Mouse (Mus musculus) granulocyte monocyte progenitor cell, adult 5-6 weeks (primary cell): Measurements from ENCODE around the gene Olfr420. TPM values are rescaled to one million over a fixed set of nuclear protein-coding genes. Genes with fewer than 3 reads are reported as not detected.

Source experiments
- ATAC-seq: replicated peaks from 2 replicates; pipeline ENCODE4 v1.8.0; 2016; ENCODE audit warnings: mild to moderate bottlenecking, moderate TSS enrichment, inconsistent platforms; ENCODE audit not compliant: poor library complexity, severe bottlenecking
- total RNA-seq, 2 experiments: library from RNA; stranded (forward) in 1 of 2; stranded (reverse) in 1 of 2; fragments of 200-712, 200-1000 nt in 1 of 2; fragments of >200 nt in 1 of 2; fragmentation: Nextera tagmentation in 1 of 2; gene quantifications; 2 replicates each; pipeline ENCODE4 v1.2.3; 2014 to 2017

Gene Olfr420
- not detected in 2 replicates for total RNA-seq (2014; fragmentation: Nextera tagmentation)
- total RNA-seq (2017): not detected in 2 replicates

DNA sequence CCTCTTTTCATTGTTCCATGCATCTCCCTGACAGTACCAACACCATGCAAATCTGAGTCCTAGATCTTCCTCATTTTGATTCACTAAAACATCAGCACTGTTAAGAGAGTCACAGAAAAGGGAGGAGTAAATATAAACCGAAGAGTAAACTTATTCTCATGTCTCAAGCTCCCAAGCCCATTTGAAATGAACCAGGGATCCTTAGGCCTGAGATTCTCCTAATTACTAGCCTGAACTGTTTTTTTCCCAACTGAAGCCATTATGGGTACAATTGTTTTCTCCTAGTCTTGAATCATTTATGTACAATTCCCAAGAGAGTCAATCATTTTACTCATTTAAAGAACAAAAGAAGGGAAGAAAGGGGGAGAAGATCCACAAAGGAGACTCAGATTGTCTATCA lies at the start of gene Olfr420:
TSS of gene Olfr420 (plus strand) at position 301 of the 400 bp plus-strand sequence.
- ATAC-seq: no peak

DNA sequence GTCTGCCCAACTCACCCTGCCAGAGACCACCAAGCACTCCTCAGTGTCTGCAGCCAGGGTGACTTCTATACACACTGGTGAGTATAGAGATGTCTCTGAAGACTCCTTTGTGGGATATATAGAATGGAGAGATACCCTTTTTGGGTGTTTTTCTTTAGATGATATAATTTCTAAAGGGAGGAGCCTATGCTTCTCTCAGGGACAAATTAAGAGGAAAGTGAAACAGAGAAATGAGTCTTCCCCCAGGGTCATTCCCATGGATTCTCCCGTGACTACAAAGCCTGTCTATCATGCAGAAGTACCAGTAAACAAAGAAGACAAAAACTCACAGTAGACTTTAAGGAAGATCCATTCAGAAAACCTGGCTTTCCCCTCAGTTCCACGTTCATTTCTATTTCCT lies 34.4 kb upstream of the Olfr420 start, which contains the start of gene Olfr231:
TSS of gene Olfr231 (minus strand) at position 101 of the 400 bp plus-strand sequence.
- no peak for ATAC-seq

DNA sequence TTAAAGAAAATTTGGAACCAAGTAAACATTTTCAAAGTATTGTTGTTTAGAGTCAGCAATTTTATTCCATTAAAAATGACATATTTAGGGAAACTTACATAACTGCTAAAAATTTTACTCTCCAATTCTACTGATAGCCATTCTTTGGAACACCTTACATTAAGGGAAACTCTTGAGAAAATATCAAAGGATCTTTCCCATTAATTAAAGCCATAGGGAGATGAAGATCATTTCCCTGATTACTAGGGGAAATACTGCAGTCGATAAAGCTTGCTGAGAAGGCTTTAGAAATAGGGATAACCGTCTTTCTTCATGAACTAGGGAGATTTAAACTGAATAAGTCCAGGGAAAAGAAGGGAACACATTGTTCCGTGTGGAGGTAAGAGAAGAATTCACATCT lies 24.2 kb upstream of the Olfr420 start, which contains the start of gene Olfr424:
TSS of gene Olfr424 (plus strand) at position 301 of the 400 bp plus-strand sequence.
- ATAC-seq: no peak

DNA sequence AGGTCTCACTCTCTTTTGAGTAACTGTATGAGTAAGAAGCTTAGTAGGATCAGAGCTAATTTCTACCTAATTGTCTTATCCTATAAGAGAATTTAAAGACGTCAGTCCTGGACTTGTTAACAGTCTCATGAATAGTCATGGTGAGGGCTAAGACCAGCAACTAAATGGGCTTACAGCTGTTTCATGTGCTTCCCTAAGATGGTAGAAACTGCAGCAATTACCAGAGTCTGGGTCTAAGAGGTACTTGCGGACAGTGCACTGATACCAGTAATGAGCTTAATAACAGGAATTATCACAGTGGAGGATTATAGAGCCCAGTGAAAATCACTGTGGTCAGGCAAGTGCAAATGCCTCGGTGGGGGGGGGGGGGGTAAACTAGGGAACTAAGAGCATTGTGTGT lies 23.4 kb upstream of the Olfr420 start:
- ATAC-seq: no peak

DNA sequence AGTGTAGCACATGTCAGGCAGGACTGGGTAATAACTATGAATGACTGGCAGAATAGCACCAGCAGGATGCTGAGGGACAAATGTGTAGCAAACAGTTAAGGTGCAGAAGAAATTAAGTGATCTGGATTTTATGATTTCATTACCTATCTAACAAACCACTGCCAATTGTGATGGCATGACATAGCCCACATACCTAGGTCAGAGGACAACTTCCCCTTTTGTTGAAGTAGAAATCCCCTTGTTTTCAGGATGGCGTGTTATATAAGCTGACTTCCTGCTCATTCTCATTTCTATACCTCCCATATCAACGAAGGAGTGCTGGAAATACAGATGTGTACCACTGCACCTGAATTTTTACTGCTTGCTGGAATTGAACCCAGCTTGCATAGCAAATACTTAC lies 14.0 kb upstream of the Olfr420 start:
- no peak; the same call in 1 of the 2 replicates for ATAC-seq

DNA sequence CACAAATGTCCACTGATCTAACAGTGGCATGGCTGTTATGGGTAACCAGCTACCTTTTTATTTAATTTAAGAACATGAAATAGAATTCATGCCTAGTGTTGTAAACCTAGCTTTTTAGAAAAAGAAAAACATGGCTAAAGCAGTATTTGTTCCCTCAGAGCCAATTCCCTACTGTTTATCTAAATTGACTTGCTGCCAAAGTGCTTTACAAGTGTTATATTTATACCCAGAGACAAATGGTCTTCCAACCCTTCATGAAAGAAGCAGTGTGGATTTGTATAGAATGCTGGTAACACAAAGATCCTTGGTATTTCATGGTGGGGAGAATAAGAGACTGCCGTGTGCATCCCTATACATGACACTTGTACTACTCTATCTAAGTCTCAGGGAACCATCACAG lies 8.7 kb upstream of the Olfr420 start:
- no peak for ATAC-seq

DNA sequence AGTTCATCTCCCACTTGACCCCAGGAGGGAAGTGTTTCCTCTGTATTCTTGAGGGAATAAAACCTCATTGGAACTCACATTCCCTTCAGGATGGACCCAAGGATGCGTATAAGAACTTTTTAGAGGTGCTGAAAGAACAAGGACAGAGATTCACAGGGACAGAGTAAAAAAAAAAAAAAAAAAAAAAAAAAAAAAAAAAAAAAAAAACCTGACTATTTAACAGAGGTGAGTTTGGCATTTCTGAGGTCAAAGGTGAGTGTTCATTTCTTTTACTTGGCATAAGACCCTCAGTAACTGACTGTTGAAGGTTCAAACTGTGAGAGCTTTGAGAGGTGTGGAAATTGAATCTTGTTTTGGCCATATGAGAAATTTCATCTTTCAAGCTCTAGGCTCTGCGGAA lies 6.1 kb upstream of the Olfr420 start:
- no peak for ATAC-seq

DNA sequence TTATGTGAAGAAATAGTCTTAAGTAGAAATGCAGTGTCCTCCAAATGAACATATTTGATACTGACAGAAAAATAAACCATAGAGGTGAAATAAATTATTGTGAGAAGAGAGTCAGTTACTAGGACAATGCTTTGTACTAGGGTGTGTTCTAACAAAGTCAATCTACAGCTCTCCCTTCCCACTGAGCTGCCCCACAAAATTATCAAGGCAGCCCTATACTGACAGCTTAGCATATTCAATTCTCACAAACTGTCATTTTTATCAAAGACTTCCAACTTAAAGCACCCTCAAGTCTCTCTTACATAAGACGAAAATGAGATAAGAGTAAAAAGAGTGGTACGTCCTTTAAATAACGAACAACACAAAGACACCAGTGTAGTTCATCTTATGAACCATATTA lies 2.2 kb downstream of the Olfr420 start:
- ATAC-seq: no peak

DNA sequence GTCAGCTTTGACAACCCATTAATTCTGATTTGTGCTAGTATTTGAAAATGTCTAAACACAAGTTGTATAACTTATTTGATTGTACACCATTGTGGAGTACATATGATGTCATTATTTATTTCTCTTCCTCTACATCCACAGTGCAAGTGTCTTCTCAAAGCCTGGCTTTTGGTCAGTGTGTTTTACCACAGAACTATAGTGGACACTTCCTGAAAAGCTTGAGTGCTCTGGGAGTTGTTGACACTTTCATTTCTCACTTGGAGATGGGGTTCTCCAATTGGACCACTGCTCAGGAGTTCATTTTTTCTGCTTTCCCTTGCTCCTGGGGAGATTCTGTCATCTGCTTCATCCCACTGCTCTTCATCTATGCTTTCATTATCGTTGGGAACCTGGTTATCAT lies 3.1 kb downstream of the Olfr420 start:
- ATAC-seq: peak; percentile 70

DNA sequence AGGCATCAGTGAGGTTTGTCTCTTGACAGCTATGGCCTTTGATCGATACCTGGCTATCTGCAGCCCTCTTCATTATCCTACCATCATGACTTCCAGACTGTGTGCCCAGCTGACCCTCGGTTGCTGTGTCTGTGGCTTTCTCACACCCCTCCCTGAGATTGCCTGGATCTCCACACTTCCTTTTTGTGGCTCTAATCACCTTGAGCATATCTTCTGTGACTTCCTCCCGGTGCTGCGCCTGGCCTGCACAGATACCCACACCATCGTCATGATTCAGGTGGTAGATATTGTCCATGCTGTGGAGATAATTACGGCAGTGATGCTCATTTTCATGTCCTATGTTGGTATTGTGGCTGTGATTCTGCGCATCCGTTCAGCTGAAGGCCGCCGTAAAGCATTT lies 3.7 kb downstream of the Olfr420 start:
- ATAC-seq: peak; percentile 97

DNA sequence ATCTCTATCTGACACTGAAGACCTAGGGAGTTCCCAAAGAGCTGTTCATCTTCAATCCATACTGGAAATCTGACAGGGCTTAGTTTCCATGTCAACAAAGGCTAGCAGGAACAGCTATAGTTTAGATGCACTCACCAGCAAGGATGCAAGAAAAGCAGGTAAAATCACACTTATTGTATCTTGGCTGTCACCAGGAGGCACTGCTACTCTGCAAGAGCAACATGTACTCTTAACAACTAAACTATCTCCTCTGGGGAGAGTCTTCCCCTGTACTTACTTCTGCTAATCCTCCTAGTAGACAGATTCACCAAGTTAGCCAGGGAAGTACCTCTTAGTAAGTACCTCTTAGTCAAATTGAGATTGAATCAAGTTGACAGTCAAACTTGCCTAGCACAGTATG lies 13.6 kb downstream of the Olfr420 start:
- no peak for ATAC-seq

DNA sequence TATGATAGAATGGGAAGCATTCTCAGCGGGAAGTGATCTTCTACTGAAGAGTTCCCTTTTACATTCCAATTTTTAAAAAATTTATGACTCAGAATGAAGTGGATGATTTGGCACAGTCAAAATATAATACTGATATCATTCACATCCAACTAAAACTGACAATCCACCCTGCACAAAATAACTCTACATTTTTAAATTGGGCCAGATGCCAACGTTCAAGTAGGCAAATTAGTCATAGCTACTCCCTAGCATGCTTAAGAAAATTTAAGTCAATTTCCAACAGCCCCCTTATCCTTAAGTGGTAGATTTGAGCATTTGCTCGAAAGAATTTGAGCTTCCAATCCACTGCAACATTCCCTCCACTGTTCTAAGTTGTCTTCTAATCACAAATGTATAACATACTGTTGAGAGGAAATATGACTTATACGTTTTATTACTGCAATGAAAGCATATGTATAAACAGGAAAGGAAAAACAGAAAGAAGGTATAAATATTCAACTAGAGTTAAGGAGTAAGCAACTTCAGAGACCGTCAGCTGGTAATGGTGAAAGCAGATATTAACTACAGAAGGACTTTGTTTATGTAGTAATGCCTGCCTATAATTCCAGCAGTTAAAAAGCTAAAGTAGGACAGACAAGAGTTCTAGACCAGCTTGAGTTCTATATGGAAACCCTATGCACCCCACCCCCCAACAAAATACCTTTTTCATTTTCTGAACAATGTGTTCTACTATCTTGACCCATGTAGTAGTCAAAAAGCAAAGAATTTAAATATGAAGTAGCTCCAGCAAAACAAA lies 15.5 kb downstream of the Olfr420 start:
- no peak for ATAC-seq

DNA sequence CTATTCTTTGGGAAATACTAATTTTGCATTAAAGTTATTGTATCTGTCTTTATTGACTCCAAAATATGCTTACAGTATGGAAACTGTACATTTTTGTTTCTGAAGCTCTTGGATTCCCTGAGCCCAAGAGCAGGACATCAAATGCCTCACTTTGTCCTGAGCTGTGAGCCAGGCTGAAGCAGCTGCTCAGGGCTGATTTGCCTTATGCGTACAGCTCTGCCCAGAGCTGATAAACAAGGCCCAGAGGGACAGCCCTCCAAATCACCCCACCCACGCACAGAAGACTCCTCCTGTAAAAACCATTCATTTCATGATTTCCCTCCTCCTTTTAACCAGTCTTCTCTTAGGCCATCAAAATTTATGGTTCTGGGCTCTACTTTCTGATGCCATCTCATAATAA lies 16.1 kb downstream of the Olfr420 start:
- ATAC-seq: no peak

DNA sequence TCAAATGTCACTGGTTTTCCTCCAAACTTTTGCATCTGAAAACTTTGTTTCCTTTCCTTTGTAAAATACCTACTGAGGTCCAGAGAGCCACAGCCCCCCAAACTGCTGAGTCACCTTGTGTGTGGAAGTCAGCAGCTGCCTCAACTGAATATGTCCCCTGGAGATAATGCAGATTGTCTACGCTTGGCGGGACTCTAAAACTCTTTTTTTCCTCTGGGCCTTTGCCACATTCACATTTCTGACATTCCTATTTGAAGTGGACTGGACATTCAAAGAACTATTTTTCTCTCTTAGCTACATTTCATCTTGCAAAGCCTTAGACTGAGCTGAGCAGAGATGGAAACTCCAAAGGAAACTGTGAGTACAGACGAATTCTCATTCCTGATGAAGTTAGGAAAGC lies 17.2 kb downstream of the Olfr420 start, which contains the start of gene Spta1:
TSS of gene Spta1 (plus strand) at position 172 of the 400 bp plus-strand sequence.
- no peak; the same call in 1 of the 2 replicates for ATAC-seq

DNA sequence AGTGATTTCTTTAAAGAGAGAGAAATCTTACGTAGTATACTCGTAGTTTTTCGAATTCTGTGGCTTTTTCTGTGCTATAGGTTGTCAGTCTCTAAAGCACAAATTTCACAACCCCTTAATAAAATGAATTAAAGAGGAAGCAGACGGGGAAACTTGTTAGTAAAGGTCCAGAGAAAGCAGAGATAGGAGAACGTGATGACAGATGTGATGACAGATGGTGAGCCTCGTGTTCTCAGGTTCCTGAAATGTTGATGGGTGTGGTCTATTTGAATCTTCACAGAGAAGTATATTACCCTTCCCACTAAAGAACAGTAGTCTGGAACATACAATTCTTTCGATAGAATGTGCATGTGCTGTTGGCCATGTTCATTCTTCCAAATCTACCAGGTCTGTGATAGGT lies 49.3 kb downstream of the Olfr420 start:
- peak; percentile 97 for ATAC-seq

Other genes with a start within 250 kb of the Olfr420 start
- 9.3 and 12.3 TPM in 2 replicates for gene Ifi211, start 242.6 kb upstream of the Olfr420 start, total RNA-seq (2014; fragmentation: Nextera tagmentation)
- gene Ifi211, start 242.6 kb upstream of the Olfr420 start, total RNA-seq (2017): 13.2 and 16.0 TPM in 2 replicates
- 95.6 and 101 TPM in 2 replicates for gene Mndal, start 213.1 kb upstream of the Olfr420 start, total RNA-seq (2014; fragmentation: Nextera tagmentation)
- 105 and 119 TPM in 2 replicates for gene Mndal, start 213.1 kb upstream of the Olfr420 start, total RNA-seq (2017)
- gene Ifi203, start 213.0 kb upstream of the Olfr420 start, total RNA-seq (2014; fragmentation: Nextera tagmentation): 58.4 and 73.0 TPM in 2 replicates
- gene Ifi203, start 213.0 kb upstream of the Olfr420 start, total RNA-seq (2017): 26.6 and 61.0 TPM in 2 replicates
- not detected in 2 replicates for gene Ifi202b, start 172.9 kb upstream of the Olfr420 start, total RNA-seq (2014; fragmentation: Nextera tagmentation)
- gene Ifi202b, start 172.9 kb upstream of the Olfr420 start, total RNA-seq (2017): not detected in 2 replicates
- not detected in 2 replicates for gene Ifi205, start 123.8 kb upstream of the Olfr420 start, total RNA-seq (2014; fragmentation: Nextera tagmentation)
- gene Ifi205, start 123.8 kb upstream of the Olfr420 start, total RNA-seq (2017): 0.78 TPM in 1 of 2 replicates, not detected in the other
- 0.41 TPM in 1 of 2 replicates, not detected in the other for gene Olfr433, start 114.9 kb upstream of the Olfr420 start, total RNA-seq (2014; fragmentation: Nextera tagmentation)
- gene Olfr433, start 114.9 kb upstream of the Olfr420 start, total RNA-seq (2017): not detected in 2 replicates
- not detected in 2 replicates for gene Olfr432, start 106.4 kb upstream of the Olfr420 start, total RNA-seq (2014; fragmentation: Nextera tagmentation)
- gene Olfr432, start 106.4 kb upstream of the Olfr420 start, total RNA-seq (2017): not detected in 2 replicates
- not detected in 2 replicates for gene Olfr430, start 89.0 kb upstream of the Olfr420 start, total RNA-seq (2014; fragmentation: Nextera tagmentation)
- not detected in 2 replicates for gene Olfr430, start 89.0 kb upstream of the Olfr420 start, total RNA-seq (2017)
- not detected in 2 replicates for gene Olfr429, start 71.3 kb upstream of the Olfr420 start, total RNA-seq (2014; fragmentation: Nextera tagmentation)
- gene Olfr429, start 71.3 kb upstream of the Olfr420 start, total RNA-seq (2017): not detected in 2 replicates
- not detected in 2 replicates for gene Olfr427, start 58.7 kb upstream of the Olfr420 start, total RNA-seq (2014; fragmentation: Nextera tagmentation)
- gene Olfr427, start 58.7 kb upstream of the Olfr420 start, total RNA-seq (2017): not detected in 2 replicates
- not detected in 2 replicates for gene Olfr231, start 34.5 kb upstream of the Olfr420 start, total RNA-seq (2014; fragmentation: Nextera tagmentation)
- gene Olfr231, start 34.5 kb upstream of the Olfr420 start, total RNA-seq (2017): not detected in 2 replicates
- not detected in 2 replicates for gene Olfr424, start 24.1 kb upstream of the Olfr420 start, total RNA-seq (2014; fragmentation: Nextera tagmentation)
- not detected in 2 replicates for gene Olfr424, start 24.1 kb upstream of the Olfr420 start, total RNA-seq (2017)
- gene Spta1, start 17.1 kb downstream of the Olfr420 start, total RNA-seq (2014; fragmentation: Nextera tagmentation): 0.15 TPM in 1 of 2 replicates, not detected in the other
- gene Spta1, start 17.1 kb downstream of the Olfr420 start, total RNA-seq (2017): 0.34 and 0.72 TPM in 2 replicates
- not detected in 2 replicates for gene Olfr419, start 96.4 kb downstream of the Olfr420 start, total RNA-seq (2014; fragmentation: Nextera tagmentation)
- not detected in 2 replicates for gene Olfr419, start 96.4 kb downstream of the Olfr420 start, total RNA-seq (2017)
- not detected in 2 replicates for gene Mptx1, start 174.9 kb downstream of the Olfr420 start, total RNA-seq (2014; fragmentation: Nextera tagmentation)
- not detected in 2 replicates for gene Mptx1, start 174.9 kb downstream of the Olfr420 start, total RNA-seq (2017)
- gene Olfr417, start 209.5 kb downstream of the Olfr420 start, total RNA-seq (2014; fragmentation: Nextera tagmentation): 0.28 and 0.37 TPM in 2 replicates
- gene Olfr417, start 209.5 kb downstream of the Olfr420 start, total RNA-seq (2017): 0.56 TPM in 1 of 2 replicates, not detected in the other
- gene Olfr248, start 235.4 kb downstream of the Olfr420 start, total RNA-seq (2014; fragmentation: Nextera tagmentation): 2.9 TPM in 1 of 2 replicates, not detected in the other
- gene Olfr248, start 235.4 kb downstream of the Olfr420 start, total RNA-seq (2017): 0.15 TPM in 1 of 2 replicates, not detected in the other